Mouse (Mus musculus): Measurements from ENCODE around the gene A930033H14Rik.

The A930033H14Rik gene

DNA sequence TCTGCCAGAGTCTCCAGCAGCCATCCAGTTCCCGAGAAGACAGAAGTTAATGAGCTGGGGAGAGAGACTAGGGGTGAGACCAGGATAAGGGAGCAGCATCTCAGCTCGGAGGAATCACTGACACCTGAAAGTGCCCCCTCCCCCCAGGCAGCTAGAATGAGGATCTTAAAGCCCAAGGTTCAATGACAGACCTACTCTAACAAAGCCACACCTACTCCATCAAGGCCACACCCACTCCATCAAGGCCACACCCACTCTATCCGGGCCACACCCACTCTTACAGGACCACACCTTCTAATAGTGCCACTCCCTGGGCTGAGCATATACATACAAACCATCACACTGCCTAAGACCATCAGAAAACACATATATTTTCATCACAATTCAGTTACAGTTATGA, 24.3 kb upstream of the A930033H14Rik start:
- DNase-seq (ENCODE audit: low read depth, low spot score): no peak

DNA sequence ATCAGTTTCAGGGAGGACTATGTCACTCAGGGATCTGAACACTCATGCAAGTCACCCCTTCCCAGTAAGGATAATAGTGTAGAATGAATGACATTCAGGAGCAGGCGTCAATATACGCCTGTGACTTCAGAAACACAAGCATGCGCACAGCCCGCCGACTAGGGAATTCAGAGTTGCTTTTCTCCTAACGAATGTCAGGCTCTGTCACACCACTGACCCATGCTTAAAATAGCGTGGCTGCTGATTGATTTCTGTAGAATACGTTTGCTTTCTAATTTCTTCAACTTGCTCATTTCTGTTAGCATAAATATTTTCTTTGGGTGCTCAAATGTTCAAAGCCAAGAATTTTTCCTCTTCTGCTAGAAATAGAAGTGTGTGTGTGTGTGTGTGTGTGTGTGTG, 13.1 kb upstream of the A930033H14Rik start:
- no peak for DNase-seq (ENCODE audit: low read depth, low spot score)

DNA sequence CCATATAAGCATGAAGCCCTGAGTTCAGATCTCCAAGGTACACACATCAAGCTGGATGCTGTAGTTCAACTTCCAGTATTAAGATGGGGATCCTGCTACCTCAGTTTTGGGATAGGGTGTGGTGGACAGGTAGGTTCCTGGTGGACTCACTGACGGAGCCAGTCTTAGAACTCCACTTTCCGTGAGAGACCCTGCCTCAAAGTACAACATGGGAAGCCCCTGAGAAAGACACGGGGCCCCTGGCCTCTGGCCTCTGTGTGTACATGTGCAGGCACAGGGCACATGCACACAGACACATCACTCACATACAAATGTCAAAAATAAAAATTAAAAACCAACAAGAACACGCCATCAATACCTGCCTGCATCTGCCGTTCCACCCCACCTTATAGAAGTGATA, 12.6 kb upstream of the A930033H14Rik start:
- no peak for DNase-seq (ENCODE audit: low read depth, low spot score)

DNA sequence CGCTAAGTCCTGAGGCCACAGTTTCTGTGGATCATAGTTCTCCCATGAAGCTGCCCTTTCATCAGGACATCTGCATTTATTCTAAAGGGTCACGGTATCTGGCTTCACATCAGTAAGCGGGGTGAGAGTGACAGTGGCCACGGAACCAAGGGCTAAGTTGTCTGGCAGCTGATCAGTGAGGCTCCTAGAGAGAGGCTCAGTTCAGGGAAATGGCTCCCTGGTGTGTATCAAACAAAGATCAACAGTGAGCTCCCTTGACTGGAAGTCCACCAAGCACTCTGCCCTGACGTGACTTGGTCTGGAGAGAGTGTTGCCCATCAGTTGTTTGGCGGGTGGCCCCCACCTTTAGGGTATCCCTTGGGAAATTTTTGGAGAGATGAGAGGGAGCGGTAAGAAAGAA, 11.4 kb upstream of the A930033H14Rik start:
- no peak for DNase-seq (ENCODE audit: low read depth, low spot score)

DNA sequence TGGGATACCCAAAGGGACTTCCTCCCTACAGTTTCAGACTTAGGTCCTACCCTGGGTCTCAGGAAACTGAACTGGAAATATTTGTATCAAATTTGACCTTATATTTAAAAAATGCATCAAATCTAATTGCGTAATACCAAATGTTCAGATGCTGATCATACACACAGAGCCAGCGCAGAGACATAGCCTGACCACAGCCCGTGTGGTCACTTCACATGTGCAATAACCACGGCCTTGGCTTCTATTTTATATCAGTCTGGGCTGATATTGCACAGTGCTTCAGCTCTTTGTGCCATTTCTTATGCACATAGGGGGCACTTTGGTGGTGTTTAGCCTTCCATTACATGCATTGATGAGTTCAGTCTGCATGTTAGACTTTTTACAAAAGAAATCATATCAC, 10.3 kb upstream of the A930033H14Rik start:
- no peak for DNase-seq (ENCODE audit: low read depth, low spot score)

DNA sequence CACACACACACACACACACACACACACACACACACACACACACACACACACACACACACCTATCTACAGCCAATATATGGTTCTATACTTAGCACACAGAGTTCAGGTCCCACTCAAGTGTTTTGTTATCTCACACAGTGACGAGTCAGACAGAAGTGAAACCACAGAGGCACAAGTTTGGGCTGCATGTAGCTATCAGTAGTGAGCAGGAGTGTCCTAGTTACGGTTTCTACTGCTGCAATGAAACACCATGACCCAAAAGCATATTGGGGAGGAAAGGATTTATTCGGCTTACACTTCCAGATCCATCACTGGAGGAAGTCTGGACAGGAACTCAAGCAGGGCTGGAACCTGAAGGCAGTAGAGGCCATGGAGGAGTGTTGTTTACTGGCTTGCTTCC, 9.1 kb upstream of the A930033H14Rik start:
- peak; percentile 72 for DNase-seq (ENCODE audit: low read depth, low spot score)

DNA sequence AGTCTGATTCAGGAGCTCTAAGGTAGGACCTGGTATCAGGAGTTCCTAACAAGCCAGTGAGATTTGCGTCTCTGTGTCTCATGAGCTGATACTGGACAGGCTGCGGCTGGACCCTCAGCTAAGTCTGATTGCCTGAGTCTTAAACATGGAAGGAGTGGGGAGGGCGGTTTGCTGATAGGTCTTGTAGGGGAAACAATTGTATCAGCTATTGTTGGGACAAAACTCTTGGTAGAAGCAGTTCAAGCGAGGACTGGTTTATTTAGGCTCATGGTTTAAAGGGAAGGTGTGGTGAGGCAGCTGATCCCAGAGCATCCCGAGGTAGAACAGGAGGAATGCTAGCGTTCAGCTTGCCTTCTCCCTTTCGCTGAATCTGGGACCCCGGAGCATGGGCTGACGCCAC, 8.2 kb upstream of the A930033H14Rik start:
- DNase-seq (ENCODE audit: low read depth, low spot score): no peak

DNA sequence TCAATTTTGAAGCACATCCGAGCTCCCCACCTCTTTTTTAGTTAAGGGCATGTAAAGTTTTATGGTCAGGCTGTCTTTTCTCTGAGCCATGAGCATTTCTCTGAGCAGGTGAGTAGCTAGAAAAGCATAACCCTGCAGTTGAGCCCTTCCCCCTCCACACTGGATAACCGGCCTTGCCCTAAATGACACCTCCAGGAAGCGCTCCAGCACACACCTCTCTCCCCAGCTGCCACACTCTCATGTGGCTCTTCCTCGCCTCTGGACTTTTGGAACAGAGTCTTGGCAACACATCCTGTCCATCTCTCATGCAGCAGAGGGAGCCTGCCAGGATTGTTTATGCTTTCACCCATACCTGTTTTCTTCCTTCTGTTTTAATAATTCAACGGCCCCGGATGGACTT, 7.4 kb upstream of the A930033H14Rik start:
- no peak for DNase-seq (ENCODE audit: low read depth, low spot score)

DNA sequence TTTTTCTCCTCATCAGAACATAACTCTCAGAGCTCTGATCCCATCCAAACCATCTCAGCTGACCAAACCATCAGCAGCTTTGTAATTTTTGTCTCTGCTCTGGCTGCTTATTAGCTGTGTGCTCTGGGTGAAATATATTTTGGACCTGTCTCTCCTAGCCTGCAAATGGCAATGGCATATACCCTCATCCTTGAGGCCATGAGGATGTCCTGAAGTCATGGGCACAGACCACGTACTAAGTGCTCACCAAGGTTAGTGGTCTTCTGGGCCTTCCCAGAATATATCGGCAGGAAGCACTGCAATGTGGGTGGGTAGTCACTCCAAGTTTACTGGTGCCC, 6.4 kb upstream of the A930033H14Rik start:
- DNase-seq (ENCODE audit: low read depth, low spot score): no peak

DNA sequence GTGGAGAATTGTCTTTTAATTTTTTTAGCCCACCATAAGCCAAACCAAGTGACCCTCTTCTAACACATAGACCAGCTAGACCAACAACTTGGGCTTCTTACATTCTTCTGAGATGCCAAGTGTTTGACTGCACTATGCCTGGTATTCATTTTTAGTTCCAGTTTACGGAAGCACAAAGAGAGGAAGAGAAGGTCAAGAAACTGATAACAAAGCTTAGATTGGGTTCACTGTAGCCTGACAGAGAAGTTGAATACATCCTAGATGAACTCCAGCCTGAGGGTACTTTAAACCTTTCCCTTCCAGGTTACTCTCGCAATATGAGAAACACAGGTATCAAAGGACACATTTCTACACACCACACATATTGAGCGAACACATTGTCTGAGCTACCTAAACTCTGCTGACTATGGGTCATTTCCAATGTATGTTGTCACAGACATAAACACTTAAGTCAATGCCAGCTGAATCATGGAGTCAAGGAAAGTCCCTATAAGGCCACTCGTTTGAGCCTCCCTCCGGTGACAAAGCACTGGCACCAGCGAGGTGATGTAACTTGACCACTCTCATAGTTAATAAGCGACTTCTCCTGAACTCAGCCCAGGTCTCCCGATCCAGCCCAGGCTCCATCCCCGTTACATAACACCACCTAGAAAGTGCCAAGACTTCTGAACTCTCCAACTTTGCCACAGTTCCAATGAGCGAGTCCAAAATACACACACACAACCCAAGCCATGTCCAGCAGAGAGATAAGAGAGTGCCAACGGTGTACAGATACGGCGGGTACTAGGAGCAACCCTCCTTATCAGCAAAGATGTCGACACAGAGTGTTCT, 5.8 kb upstream of the A930033H14Rik start:
- DNase-seq (ENCODE audit: low read depth, low spot score): no peak

DNA sequence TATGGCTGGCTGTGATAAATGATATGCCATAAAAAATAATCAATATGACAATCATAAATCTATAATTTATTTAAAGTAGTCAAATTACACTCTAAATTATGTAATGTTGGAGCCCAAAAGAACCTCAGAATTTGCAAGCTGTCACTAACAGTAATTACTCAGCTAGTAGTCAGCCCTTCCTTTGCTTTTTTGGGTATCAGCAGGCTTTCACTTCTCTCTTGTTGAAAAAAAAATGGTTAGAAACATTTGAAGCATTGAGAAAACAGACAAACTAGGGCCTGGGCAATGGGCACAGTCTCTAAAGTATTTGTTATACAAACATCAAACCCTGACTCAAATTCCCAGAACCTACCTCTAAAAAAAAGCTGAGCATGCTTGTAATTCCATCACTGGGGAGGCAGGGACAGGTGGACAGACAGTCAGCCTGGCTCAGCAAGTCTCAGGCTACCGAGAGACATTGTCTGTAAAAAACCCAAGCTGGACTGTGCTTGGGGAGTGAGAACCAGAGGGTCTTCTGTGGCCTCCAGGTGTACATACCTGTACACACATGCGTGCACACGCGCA, 4.3 kb upstream of the A930033H14Rik start:
- peak; percentile 73 for DNase-seq (ENCODE audit: low read depth, low spot score)

DNA sequence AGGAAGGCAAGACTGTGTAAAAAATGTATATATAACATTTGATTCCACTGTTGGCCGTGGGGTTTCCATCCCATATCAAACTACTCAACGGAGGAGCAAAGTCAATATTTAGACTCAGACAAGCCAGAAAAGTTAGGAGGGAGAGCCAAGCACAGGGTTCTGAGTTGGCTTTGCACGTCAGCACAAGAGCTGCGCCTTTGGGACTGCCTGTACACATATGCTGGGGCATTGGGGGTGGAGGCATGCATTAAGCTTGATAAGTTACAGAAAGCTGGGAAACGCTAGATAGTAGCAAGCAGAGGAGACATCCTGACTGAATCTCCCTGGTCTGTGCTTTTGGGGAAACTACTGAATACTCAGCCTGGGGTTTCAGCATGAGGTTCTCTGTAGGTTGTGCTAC, 1.1 kb upstream of the A930033H14Rik start:
- no peak for DNase-seq (ENCODE audit: low read depth, low spot score)

DNA sequence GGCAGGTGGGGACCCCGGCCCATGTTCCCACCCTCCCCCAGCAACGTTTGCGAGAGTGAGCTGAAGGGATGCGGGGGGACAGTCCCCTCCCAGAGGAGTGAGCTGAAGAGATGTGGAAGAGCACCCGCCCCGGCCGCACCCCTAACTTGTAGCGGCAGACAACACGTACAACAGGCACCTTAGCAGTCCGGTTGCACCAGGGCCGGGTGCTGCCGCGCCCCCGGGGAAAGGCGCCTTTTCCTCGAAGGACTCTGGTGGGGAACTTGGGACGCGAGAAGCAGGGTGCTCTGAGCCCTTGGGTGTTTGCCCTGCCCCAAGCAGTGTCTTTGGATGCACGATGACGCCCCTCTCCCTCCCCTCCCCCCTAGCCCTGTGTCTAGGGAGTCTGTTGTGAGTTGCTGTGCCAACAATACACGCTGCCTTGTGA, 566 bp upstream of the A930033H14Rik start:
- DNase-seq (ENCODE audit: low read depth, low spot score): peak; percentile 76

DNA sequence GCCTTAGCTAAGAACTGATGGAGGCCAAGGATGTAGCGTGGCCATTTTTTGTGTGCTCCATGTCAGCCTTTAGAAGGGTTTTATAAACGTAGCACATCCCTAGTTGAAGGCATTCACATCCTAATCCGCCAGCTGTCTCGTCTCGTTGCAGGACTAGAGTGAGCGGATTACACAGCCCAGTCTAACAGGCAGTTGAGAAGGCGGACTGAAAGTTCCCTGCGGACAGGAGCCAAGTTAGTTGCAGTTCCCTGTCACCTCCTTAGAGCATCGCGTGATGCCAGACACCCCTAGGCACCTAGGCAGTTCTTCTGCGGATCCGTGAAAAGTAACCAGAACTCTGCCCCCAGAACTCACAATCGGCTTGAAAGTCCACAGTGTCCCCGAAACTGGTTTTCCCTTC, 922 bp downstream of the A930033H14Rik start:
- DNase-seq (ENCODE audit: low read depth, low spot score): no peak

DNA sequence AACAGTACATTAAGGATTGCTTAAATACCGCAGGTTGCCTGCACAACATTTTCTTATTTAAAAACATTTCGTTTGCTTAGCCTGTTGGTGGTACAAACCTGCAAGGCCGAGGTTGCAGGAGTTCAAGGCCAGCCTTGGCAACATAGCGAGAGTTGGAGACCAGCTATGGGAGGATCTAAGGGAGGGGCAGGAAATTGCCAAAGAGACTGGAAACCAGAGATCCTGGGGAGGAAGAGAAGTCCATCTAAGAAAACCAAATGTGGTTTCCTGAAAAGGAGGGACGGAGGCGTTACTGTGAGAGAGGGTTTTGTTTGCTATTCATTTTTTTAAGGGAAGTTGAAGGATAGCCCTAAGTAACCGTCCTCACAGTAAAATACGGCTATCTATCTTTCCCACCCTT, 1.3 kb downstream of the A930033H14Rik start:
- DNase-seq (ENCODE audit: low read depth, low spot score): no peak

DNA sequence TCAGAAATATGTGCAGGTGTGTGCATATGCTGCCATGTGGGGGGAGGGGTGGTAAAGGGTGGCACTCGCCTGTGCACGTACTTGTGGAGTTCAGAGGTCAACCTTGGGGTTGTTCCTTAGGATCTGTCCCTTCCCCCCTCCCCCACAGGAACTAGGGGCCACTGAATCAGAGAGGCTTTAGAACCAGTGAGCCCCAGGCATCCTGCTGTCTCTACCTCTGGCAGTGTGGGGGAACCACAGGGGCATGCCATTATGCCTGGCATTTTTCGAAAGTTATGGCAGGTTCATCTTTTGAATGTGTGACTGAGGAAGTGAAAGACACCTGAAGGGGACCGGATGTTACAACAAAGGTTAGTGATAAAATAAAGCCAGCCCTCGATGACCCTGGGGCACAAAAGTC, 2.2 kb downstream of the A930033H14Rik start:
- peak; percentile 79 for DNase-seq (ENCODE audit: low read depth, low spot score)

DNA sequence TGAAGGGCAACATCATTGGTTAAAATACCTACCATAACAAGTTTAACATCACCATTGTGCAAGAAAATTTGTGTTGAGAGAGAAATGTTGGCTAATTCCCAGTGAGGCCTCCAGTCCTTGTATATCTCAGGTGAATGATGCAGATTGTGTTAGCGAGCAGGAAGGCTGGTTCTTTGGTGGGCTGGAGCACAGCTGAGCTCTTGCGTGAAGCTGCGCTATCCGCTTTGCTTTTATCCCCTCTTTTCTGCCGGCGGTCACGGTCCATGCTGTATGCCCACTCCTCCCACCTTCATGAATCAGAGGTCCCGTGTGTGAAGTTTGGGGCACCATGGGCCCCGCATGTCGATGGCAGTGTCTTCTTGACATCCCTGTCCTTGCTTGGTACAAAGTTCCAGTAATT, 2.9 kb downstream of the A930033H14Rik start:
- DNase-seq (ENCODE audit: low read depth, low spot score): no peak

DNA sequence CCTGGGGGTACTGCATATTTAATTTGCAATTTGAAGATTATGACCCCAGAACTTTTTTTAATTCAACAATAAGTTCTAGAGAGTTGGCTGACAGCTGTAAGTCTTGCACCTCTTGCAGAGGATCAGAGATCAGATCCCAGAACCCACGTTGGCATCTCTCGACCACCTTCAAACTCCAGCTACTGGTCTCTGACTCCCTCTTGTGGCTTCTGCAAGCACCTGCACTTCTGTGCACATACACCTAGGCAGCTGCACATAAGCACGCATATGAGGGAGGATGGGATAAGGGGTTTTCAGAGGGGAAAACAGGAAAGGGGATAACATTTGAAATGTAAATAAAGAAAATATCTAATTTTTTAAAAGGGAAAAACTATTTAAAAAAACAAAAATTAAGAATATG, 4.2 kb downstream of the A930033H14Rik start:
- DNase-seq (ENCODE audit: low read depth, low spot score): no peak

DNA sequence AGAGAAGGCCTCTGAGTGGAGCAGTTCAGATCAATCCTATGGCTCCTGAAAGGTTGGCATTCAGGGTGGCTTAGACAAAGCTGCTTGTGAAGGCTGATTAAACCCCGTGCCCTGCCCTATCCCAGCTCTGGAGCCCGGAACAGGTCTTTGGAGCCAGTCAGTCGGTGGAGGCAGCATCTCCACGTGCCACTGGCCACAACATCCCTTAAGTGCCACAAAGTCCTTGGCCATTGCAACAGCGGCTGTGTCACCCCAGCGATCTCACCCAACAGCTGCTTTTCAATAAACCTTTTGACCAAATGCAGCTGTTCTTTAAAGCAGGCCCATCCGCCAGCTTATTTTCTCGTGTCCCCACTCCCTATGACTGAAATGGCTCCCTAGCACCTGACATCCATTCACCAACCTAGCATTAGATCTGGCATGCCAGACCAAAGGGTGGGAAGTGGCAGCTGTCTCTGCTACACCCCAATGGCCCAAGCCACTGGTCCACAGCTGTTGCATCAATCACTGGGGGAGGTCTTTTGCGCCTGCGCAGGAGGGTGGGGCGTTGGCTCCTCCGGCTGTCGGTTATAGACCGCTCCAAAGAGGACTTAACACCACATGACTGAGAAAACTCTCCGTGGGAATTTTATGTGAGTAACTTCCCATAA, 4.8 kb downstream of the A930033H14Rik start:
- DNase-seq (ENCODE audit: low read depth, low spot score): no peak

DNA sequence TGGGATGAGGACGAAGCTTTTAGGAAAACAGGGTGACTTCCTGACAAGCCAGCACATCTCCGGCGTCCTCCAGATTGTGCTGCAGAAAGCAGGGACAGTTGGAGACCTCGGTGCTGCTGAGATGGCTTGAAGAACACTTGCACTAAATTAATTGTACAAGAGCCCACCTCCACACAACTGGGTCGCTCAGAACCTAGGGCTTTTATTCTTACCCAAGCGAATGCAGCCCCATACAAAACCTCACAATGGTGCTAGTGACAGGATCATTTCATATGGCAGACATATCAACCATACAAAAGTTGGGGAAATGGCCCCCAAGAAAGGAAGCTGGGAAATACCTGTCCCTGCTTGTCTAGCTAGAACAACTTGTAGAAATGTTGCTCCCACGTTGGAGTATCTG, 5.4 kb downstream of the A930033H14Rik start:
- no peak for DNase-seq (ENCODE audit: low read depth, low spot score)

DNA sequence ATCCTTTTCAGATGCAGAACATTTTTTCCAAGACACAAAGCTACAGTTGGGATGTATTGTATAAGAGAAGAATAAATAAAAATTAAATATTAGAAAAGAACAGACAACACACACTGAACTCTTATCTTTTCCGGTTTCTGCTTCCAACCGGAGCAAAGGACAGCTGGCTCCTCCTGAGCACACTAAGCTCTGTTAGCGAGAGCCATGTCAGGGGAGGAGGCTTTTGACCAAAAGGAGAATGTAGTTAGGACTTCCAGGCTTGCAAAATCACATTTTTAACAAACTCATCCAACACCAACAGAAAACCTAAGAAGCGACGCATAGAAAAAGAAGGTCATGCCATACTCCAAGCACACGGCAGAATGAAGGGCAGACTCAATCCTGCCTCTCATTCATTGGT, 6.8 kb downstream of the A930033H14Rik start:
- DNase-seq (ENCODE audit: low read depth, low spot score): no peak

DNA sequence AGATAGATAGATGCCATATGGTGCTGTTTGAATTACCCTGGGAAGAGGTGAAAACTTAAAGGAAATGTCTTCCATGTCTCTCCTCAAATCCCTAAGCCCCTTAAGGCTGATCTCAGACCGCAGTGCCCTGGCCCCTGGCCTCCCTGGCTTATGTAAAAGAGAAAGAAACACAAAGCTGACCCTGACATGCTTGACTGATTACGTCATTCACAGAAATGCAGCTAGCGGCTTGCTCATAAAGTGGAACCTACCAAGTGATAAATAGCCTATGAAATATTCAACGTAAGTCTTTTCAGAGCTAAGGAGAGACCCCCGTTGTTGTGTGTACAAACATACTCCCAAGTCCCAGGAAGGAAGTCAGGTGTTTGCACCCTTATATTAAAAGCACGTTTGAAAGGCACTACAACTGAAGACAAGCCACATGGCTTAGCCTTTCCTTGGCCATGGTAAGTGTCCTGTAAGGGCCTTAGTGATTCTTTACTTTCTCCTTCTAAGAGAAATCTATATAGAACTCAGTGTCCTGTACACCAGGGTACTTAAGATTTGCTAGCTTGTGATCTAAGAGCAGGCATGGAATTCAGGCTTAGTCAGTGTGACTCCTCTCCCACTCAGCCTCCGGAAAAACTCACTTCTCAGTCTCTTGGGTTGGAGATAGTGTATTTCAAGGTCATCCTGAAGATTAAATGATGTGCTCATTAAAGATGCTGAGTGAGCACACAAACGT, 8.1 kb downstream of the A930033H14Rik start:
- DNase-seq (ENCODE audit: low read depth, low spot score): peak; percentile 35
